Mouse (Mus musculus) urinary bladder, adult 18-20 months (tissue): ENCODE data around the gene Tspan18.

ENCODE experiments used
- DNase-seq, 2 experiments: peaks; one replicate each; pipeline ENCODE4 v3.0.0; 2022; ENCODE audit warnings: low spot score in 2 of 2, mixed read lengths in 2 of 2

Tspan18 gene

GRCm38 (mm10) chr2:93266565-93267169, 67.6 kb downstream of the Tspan18 start:
- no peak for DNase-seq

GRCm38 (mm10) chr2:93262291-93263285, 71.7 kb downstream of the Tspan18 start:
- no peak for DNase-seq

- no peak for DNase-seq
Observed at GRCm38 (mm10) chr2:93261521-93262290, 72.6 kb downstream of the Tspan18 start.

DNA sequence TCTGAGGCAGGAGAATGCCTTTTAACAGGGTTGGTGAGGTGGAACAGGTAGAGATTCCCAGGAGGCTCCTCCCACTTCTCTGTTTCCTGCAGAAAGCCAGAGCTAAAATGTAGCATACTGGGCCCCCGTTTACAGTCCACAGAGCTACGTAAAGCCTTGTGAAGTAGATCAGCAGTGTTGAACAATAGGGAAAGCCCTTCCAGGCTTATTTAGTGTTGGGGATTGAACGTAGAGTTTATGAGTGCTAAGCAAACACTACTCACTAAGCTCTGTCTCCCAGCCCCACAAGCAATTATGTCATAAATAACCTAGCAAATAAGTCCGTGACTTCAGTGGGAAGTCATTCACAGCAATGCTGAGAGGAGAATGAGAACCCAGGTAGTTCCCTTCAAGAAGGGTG, 76.7 kb downstream of the Tspan18 start:
- DNase-seq, result no peak

DNA sequence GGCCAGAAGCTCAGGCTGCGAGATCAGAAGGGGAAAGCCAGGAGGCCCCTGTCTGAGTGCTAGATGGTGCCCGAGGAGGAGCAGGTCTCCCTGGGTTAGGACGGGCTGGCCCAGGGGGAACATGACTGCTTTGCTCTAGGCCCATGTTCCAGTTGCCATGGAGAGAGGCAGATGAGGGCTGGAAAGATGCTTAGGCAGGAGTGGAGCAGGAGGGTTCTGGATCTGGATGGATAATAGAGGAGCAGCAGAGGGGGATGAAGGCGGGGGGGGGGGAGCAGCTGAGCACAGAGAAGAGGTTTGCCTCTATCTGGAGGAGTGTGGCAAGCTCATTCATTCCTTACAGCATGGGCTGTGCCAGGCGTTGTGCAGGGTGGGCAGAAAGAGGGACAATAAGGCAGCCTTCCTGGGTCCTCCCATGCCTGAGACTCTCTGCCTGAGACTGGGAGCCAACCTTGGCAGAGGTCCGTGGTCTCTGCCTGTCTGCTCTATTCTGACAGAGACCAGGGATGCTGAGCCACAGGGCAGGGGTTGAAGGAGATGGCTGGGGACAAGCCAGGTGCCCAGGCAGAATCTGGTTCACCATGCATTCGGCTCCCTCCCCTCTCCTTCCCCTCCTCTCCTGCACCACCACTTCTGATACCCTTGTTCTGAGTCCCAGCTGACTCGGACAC, 77.4 kb downstream of the Tspan18 start:
- DNase-seq, result no peak

DNA sequence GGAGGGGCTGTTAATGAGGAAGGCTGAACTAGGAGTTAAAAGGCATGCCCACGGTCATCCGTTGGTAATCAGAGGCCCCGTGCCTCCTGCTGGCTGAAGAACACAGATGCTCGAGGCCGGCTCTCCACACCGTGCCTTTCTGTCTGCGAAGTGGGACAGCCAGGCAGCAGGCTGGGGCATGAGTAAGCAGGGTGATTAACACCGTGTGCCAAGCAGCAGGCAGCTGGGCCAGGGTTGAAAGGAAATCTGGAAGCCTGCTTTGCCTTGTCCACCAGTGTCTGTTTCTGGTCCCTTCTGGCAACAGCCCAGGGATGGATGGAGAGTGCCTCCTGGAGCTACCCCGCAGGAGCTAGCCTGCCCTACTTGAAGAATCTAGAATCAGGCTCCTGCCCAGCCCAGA, 81.9 kb downstream of the Tspan18 start:
- no peak for DNase-seq

- no peak for DNase-seq
Observed at GRCm38 (mm10) chr2:93250611-93251010, 83.7 kb downstream of the Tspan18 start.

GRCm38 (mm10) chr2:93249058-93249457, 85.2 kb downstream of the Tspan18 start:
- no peak for DNase-seq

GRCm38 (mm10) chr2:93244090-93244443, 90.2 kb downstream of the Tspan18 start:
- no peak for DNase-seq

DNA sequence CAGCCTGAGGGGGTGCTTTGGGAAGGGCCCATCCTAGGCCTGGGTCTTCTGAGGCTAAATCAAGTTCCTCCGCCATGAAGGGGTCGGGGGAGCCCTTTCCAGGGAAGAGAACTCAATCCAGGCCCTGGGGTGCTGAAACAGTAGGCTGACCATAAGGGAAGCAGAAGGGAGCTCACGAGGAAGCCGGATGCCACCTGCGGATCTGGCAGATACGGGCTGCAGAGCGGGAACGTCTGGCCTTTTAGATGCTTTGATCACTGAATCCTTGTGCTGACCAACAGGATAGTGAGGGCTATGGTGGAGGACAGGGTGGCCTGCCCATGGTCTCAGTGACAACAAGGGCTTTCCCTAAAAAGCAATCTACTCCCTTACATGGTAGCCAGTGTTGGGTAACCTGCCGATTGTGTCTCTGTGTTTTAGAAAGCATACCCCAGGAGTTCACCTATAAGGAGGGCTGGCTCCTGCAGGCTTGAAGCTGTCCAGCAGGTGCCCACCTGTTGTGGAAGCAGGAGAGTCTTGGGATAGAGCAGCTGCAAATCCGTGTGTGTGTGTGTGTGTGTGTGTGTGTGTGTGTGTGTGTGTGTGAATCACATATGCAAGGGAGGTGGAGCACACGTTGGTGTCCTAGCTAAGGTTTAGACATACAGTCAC, 90.7 kb downstream of the Tspan18 start:
- DNase-seq, result no peak

DNA sequence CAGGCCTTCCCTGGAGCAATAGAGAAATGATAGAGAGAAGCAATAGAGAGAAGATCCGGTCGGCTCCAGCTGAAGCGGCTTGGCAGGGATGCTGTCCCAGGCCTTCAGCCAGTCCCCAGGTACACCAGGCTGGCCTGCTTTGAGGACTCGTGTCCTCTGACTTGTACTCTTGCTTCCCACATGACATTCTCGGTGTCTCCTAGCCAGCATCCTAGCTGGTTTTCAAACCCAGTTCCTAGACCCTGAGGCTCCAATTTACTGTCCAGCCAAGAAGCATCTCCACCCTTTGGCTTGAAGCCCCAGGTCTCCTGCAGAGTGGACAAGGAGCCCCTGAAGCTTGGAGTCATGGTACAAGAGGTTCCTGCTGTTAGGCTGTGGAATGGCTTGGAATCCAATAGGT, 92.1 kb downstream of the Tspan18 start:
- no peak for DNase-seq

DNA sequence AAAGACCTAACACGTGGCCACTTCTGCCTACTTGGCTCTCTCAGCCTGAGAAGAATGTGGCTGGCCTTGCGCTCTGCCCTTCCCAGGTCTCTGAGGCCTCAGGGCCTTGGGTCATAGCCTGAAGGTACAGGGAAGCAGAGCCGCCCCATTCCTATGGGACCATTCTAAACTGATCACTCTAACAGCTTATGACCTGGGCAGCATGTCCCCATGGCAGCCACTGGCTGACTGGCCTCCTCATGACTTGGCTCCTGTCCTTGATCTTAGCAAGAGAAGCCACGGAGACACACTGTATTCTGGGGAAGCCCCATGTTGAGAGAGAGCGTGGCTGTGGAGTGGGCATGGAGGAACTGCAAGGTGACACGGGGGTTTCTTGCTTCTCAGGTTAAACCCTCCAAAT, 95.4 kb downstream of the Tspan18 start:
- DNase-seq, result no peak

GRCm38 (mm10) chr2:93237055-93237454, 97.2 kb downstream of the Tspan18 start:
- no peak for DNase-seq

DNA sequence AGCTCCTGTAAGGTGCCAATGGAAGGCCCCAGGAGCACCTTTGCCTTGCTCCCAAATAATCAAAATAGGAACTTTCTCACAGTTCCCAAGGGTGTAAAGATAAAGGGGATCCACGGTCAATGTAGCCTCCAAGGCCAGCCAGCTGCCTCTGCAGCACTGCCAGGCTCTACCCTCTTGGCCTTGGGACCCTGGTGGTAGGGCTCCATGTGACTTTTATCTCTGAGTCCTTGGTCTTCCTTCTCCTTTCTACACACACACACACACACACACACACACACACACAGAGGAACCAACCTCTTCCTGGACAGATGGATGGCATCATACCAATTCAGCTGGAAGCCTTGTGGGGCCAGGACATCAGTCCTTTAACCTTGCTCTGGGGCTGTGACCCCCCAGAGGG, 102.2 kb downstream of the Tspan18 start:
- no peak for DNase-seq

DNA sequence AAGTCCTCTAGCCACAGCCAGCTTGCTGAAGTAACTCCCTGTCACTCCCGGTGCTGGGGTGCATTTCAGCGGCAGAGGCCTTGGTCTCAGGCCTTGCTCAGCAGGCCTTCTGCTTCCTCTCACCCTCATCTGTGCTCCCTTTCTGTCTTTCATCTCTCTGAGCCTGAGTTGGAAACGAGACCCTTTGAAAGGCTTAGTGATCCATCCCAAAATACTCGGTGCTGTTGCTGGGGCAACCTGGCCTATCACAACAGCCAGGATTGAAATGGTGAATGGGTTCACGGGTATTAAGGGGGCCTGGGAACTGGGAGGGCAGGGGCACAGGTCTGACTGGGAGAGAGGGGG, 105.9 kb downstream of the Tspan18 start:
- DNase-seq, result no peak

DNA sequence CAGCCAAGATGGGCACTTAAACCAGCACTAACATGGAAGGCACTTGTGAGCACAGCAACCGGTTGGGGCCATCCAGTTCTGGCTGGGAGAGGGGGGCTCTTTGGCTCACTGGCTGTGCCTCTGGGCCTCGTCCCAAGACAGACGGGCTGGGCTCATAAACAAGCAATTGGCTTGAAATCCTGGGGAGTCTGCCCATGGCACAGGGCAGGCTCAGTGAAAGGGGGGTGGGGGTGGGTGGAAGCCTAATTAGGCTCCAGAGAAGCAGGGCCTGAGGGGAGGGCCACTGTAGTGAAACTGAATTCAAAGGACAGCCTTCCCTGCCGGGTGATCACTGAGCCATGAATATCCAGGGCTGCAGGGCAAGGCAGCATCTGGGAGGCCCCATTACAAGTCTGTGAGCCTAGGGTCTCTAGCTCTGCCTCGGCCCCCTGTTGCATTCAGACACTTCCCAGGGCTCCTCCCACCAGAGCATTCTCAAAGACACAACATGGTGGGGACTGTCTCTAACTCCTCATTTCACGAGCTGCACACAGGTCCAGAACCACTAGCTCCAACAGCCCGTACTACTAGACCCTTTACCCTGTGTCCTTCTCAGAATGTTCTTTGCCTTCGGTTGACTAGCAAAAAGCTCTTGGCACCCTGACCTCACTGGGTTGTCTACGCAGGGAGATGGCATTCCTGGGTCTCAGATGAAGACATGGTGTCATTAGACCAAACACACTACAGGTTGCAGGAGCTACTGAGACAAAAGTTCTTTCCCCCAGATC, 106.4 kb downstream of the Tspan18 start:
- DNase-seq, result no peak

DNA sequence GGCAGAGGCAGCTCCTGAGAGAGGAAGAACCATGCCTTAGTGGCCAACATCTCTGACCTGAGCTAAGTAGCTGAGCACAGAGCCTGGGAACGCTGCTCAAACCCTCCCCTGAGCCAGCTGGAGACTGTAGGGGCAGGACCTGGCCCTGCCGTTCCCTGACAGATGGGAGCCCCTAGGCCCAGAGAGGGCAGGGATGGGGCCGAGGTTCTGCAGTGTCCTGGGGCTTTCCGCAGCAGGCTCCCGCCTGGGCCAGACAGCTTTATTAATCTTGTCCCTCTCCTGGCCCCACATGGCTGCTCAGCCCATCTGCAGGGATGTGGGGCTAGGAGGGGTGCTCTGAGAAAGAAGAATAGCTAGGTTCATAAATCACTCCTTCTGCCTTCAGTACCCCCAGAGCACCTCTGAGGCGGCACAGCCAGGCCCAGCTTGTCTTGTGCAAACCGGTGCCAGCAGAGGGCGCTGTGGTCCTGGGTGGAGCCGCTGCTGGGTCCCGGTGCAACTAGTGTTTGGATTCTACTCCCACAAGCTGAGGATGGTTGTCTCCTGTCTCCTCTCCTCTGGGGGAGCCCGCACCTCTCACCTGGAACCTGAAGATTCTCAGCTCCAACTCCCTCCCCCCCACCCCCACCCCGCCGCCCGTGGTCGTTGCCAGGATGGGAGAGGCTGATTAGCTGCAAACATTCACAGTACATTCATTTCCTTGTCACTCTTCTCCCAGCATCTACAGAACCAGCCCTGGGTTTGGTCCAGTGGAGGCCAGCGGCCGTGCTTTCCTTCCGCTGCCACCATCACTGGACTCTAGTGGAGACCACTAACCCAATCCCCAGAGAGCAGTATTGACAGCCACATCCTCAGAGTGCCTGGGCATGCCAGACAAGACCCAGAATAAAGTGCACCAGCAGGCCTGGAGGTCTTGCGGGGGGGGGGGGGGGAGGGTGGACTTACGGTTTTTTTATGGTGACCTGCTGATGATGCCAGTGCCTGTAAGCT, 107.4 kb downstream of the Tspan18 start:
- DNase-seq, result peak; percentile 68 to 75

GRCm38 (mm10) chr2:93223463-93223862, 110.8 kb downstream of the Tspan18 start:
- no peak for DNase-seq

- no peak for DNase-seq
Observed at GRCm38 (mm10) chr2:93220447-93220846, 113.9 kb downstream of the Tspan18 start.
